Mouse (Mus musculus) limb, embryonic 12.5 days (tissue): Measurements from ENCODE around the gene Zcchc8. TPM values are rescaled to one million over a fixed set of nuclear protein-coding genes. Genes with fewer than 3 reads are reported as not detected.
"Not testable (repeated sequence)": the region's sequence is repeated elsewhere in the genome, so short reads cannot be mapped to it uniquely, and the experiment has no call there.

Experiments
- ATAC-seq: fragments of 200-750 bp; cut with Nextera tagmentation; 2 replicates; pipeline ENCODE4 v1.8.0; 2017; ENCODE audit warnings: low read depth, moderate TSS enrichment; ENCODE audit not compliant: insufficient number of reproducible peaks, insufficient read depth, low FRiP score, low TSS enrichment
- H3K27ac ChIP-seq: fragments of 300-500 bp; sonication (generic); 2 replicates; pipeline ENCODE4 v1.5.1; 2016; ENCODE audit warnings: mild to moderate bottlenecking, moderate library complexity
- H3K27me3 ChIP-seq: fragments of 300-500 bp; sonication (generic); 2 replicates; pipeline ENCODE4 v1.6.1; 2016; ENCODE audit warnings: mild to moderate bottlenecking, moderate library complexity
- H3K36me3 ChIP-seq: fragments of 300-500 bp; sonication (generic); 2 replicates; pipeline ENCODE4 v1.6.1; 2016; ENCODE audit warnings: mild to moderate bottlenecking, moderate library complexity
- H3K4me1 ChIP-seq: fragments of 300-500 bp; sonication (generic); replicated peaks from 2 replicates; pipeline ENCODE4 v1.6.1; 2016
- H3K4me2 ChIP-seq: fragments of 300-500 bp; sonication (generic); 2 replicates; pipeline ENCODE4 v1.6.1; 2016; ENCODE audit warnings: mild to moderate bottlenecking, moderate library complexity
- H3K4me3 ChIP-seq: fragments of 300-500 bp; sonication (generic); replicated peaks from 2 replicates; pipeline ENCODE4 v1.5.1; 2016; ENCODE audit warnings: mild to moderate bottlenecking
- H3K9ac ChIP-seq: fragments of 300-500 bp; sonication (generic); replicated peaks from 2 replicates; pipeline ENCODE4 v1.6.1; 2016; ENCODE audit warnings: mild to moderate bottlenecking, moderate library complexity
- H3K9me3 ChIP-seq: fragments of 300-500 bp; sonication (generic); 2 replicates; pipeline ENCODE4 v1.6.1; 2016; ENCODE audit warnings: mild to moderate bottlenecking, moderate library complexity
- WGBS: fragments of 180-500 bp; shearing (Covaris S2); methylation state at CpG from one replicate; pipeline ENCODE4 v1.1.7; 2016; 5-methylcytosine and 5-hydroxymethylcytosine counted together
- polyA plus RNA-seq: library from polyadenylated mRNA; unstranded; fragments of >200 nt; fragmentation: Nextera tagmentation; extraction: Ambion mirVana; gene quantifications from 2 replicates; pipeline ENCODE4 v1.2.1, GENCODE M21; 2016

Zcchc8 gene
- 104 and 105 TPM in 2 replicates for polyA plus RNA-seq

DNA sequence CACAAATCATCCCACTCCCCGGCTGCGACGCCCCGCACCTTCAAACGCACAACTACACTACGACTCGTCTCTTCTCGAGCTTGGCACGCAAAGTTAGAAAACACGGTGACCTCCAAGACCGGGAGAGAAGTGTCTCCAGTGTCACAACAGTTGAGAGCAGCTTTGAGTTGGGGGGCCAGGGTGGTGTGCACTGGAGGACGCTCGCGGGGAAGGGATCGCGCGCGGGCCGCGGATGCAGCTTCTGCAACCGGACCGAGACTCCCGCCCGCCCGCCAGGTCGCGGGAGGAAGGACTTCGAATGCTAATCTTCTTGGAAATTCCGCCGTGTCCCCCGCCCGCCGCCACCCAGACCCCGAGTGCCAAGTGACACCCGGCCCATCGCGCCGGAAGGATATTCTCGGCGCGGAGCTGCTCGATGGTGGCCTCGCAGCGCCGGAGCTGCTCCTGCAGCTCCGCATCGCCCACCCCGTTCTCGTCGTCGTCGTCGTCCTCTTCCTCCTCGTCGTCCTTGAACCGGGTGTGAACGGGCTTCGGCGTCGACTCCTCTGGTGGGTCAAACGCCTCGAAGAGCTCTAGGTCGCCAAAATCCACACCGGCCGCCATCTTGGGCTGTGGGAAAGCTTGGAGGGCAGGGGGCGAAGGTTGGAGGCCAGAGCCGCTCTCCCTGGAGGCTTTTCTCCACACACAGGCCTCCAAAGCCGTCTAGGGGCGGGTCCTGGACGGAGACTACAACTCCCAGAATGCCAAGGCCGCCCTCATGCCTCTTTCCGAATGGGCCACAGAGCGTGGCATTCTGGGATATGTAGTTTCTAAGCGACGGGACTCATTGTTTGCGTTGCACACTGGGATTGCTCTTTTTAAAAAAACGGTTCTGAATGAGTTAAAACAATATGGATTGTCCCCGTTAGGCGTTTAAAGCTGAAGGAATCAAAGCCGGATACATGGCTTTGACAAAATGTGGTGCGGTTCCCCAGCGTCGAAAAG lies at the start of gene Zcchc8:
TSS of gene Zcchc8 (minus strand) at position 773 of the 984 bp plus-strand sequence.
- Histone ChIP-seq H3K9ac (peak within 1 kb of the TSS; percentile 94), H3K4me3 (peak within 1 kb of the TSS; percentile 88), H3K4me1 (peaks cover 29% of the 10 kb centered on the region), H3K4me2 (peak within 1 kb of the TSS; percentile 69), H3K27ac (peak within 1 kb of the TSS; percentile 89), H3K27me3 (no peaks in the 10 kb centered on the region), H3K9me3 (no peaks in the 10 kb centered on the region), H3K36me3 (peaks cover 26% of the 10 kb centered on the region)
- ATAC-seq, result peak; percentile 100
- under 1% methylated on average over 83 of the region's 83 CpGs for WGBS

DNA sequence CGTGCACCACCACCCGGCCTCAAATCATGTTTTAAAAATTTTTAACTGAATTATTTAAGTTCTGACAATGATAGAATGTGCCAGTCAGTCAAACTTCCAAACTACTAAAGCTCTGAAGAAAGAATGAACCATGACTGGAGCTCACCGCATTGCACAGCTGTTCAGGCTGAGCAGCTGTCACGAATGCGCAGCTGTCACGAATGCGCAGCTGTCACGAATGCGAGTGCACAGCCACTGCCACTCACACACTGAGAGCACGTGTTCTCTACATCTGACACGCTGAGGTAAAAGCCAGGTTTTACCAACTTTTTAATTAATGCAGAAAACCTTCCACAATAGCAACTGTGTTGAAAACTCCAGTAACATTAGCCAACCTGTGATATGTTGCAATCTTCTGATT lies 45.6 kb upstream of the Zcchc8 start:
- peaks cover 85% of the 10 kb centered on the region for H3K36me3 ChIP-seq
- not testable (repeated sequence) for H3K4me1 ChIP-seq, H3K27me3 ChIP-seq, H3K27ac ChIP-seq, H3K9me3 ChIP-seq, H3K4me2 ChIP-seq, ATAC-seq, H3K4me3 ChIP-seq, H3K9ac ChIP-seq
- 91% methylated on average over 11 of the region's 11 CpGs for WGBS

DNA sequence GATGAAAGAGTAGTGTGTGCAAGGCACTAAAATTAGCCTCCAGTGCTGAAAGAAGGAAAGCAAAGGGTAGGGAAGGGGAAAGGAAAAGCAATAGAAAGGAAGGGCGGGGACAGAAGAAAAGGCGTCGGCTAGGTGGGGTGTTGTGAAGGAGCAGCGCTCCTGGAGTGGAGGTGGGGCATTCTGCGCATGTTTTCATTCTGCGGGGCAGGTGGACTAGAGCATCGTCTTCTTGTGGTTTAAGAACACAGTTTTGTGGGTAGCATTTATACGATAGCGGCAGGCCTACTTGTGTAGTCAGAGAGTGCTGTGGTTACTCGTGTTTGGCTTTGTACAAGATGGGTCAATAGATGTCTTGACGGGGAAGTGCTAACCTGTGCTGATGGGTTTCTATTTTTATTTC lies 44.6 kb upstream of the Zcchc8 start:
- no peak for ATAC-seq
- Histone ChIP-seq H3K9ac (no peak overlapping the region), H3K27ac (no peak overlapping the region), H3K4me1 (no peaks in the 10 kb centered on the region), H3K9me3 (no peaks in the 10 kb centered on the region), H3K4me3 (no peak overlapping the region), H3K27me3 (no peaks in the 10 kb centered on the region), H3K36me3 (peaks cover 84% of the 10 kb centered on the region), H3K4me2 (no peak overlapping the region)
- 96% methylated on average over 11 of the region's 11 CpGs for WGBS

DNA sequence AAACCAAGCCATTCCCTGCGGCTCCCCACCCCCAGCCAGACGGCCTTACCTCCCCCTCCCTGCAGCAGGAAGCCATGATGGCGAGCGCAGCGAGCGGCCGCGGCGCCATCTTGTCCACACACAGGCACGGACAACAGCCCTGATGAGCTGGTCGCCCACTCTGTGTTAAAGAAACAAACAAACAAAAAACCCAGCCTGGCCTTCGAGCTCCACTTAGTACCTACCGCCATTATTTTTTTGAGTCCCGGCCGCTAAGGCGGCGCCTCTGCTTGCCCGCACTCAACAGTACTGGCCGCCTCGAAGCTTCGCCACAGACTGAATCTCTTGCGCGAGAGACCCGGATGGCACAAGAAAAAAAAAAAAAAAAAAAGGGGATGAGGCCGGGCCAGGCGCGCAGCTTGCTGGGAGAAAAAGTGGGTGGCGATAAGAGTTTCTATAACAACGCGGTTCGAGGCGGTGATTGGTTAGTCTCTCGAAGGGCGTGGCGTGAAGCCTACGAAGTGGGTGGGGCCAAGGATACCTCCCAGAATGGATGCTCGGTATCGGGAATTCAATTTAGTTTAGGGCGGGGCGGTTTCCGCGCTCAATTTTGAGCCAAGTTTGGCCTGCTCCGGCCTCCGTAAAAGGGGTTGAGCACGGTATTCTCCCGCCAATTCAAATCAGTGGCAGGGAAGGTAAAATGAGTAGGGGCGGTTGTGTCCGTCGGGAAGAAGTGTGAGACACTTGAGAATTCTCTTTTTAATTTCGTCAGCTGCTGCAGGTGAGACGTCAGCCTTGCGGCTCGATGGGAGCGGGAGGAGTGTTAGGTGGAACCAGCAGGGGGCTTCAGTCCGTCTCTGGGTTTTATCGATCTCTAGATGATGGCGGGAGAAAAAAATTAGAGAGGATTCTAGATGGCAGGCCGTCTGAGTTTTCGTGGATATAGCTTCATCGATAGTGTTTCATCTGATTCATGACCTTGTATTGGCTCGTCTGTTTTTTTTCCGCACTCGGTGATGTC lies 28.5 kb upstream of the Zcchc8 start, which contains the start of the genes Rsrc2 and Kntc1:
TSS of gene Rsrc2 (minus strand) at position 350 of the 1,000 bp plus-strand sequence.
TSS of gene Kntc1 (plus strand) at position 652 of the 1,000 bp plus-strand sequence.
- Histone ChIP-seq H3K36me3 (peaks cover 28% of the 10 kb centered on the region), H3K4me3 (peak within 1 kb of the TSS; percentile 76), H3K9me3 (no peaks in the 10 kb centered on the region), H3K4me2 (peak within 1 kb of the TSS; percentile 76), H3K4me1 (peaks cover 30% of the 10 kb centered on the region), H3K27me3 (no peaks in the 10 kb centered on the region), H3K9ac (peak within 1 kb of the TSS; percentile 85), H3K27ac (peak within 1 kb of the TSS; percentile 99)
- ATAC-seq, result peak; percentile 95
- under 1% methylated on average over 63 of the region's 63 CpGs for WGBS

DNA sequence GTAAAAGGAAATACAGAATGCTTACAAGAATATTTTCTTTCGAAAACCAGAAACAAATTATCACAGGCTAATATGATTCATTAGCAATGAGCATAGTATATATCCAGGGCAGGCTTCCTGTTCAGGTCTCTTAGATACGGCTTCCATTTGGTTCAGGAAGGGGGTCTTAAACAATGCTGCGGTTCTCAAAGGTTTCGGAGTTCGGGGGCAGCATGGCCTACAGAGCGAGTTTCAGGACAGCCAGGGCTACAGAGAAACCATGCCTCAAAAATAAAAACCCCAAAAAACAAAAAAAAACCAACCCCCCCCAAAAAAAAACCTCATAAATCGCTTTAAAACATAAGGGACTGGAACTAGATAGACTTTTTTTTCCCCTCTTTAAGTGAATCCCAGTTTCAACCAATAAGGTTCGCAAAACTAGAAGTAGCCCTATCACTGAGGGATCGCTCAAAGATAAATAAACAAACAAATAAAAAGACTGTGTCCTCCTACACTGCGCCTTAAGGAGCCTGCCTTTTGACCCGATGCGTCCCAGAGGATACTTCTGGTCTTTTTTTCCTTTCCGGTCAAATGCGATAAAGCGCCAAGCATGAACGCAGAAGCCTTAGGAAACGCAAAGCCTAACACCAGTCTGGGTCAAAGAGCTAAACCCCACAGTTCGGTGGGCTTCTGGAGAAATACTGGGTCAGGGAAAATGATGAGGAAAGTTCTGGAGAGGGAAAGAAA lies 27.6 kb upstream of the Zcchc8 start:
- WGBS, result under 1% methylated on average over 18 of the region's 18 CpGs
- ATAC-seq, result peak; percentile 2; the same call in 1 of the 2 replicates
- Histone ChIP-seq H3K9ac (peak overlapping the region; percentile 85), H3K27me3 (no peaks in the 10 kb centered on the region), H3K4me1 (peaks cover 30% of the 10 kb centered on the region), H3K4me3 (peak overlapping the region; percentile 76), H3K4me2 (peak overlapping the region; percentile 76), H3K36me3 (peaks cover 28% of the 10 kb centered on the region), H3K27ac (peak overlapping the region; percentile 99), H3K9me3 (no peaks in the 10 kb centered on the region)

DNA sequence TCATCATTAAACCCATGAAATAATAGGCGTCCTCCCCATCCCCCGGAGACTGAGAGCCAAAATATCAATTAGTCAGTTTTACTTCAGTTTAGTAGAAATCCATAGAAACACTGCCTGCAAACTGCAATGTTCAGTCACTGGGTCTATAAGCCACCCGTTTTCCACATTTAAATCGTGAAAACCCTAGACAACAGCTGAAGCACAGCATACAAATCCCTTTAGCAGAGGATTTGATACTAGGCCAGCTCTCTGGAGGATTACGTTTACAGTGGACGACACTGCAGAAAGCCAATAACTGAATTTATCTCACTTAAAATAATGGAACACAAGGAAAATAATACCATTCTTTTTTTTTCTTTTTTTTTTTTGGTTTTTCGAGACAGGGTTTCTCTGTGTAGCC lies 26.7 kb upstream of the Zcchc8 start:
- H3K27ac ChIP-seq, result no peak overlapping the region
- peak overlapping the region; percentile 76 for H3K4me3 ChIP-seq
- H3K4me2 ChIP-seq, result peak overlapping the region; percentile 76
- no peaks in the 10 kb centered on the region for H3K27me3 ChIP-seq
- peaks cover 32% of the 10 kb centered on the region for H3K36me3 ChIP-seq
- ATAC-seq, result no peak
- peak overlapping the region; percentile 85 for H3K9ac ChIP-seq
- H3K4me1 ChIP-seq, result peaks cover 30% of the 10 kb centered on the region
- H3K9me3 ChIP-seq, result no peaks in the 10 kb centered on the region
- 41% methylated on average over 7 of the region's 7 CpGs for WGBS

DNA sequence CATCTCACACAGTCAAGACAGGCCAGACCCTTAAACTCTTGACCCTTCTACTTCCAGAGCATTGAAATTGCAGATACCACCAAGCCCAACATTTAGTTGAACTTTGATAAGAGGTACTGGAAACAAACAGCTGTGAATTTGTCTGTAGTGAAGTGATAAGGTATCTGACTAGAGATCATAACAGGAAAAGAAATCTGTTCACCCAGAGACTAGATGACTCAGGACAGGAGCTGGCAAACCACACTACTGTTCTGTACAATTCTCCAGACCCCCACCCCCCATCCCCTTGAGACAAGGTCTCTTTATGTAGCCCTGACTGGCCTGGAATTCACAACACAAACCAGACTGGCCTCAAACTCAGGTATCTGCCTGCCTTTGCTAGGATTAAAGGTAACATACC lies 25.4 kb upstream of the Zcchc8 start:
- ATAC-seq, result no peak
- H3K4me2 ChIP-seq, result peak overlapping the region; percentile 76
- H3K4me1 ChIP-seq, result peaks cover 30% of the 10 kb centered on the region
- peak overlapping the region; percentile 76; the same call in 1 of the 2 replicates for H3K4me3 ChIP-seq
- H3K9me3 ChIP-seq, result no peaks in the 10 kb centered on the region
- H3K9ac ChIP-seq, result peak overlapping the region; percentile 27; the same call in 1 of the 2 replicates
- no peak overlapping the region for H3K27ac ChIP-seq
- H3K27me3 ChIP-seq, result no peaks in the 10 kb centered on the region
- H3K36me3 ChIP-seq, result peaks cover 29% of the 10 kb centered on the region

DNA sequence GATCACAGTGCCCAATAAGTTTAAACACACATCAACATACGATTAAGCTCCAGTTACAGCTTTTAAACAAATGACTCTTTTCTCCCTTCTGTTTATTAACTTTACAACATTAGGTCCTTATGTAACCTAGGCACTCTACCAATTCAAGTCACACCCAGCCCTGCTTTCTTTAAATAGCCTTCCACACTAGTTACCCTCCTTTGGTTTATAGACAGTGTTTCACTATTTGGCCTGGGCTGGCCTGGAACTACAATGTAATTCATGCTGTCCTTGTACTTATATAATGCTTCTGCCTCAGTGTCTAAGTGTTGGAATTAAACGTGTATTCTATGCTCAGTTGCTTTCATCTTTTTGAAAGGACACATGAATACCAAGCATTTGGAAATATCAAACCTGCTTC lies 23.5 kb upstream of the Zcchc8 start:
- WGBS, result 84% methylated on average over 2 of the region's 2 CpGs
- no peaks in the 10 kb centered on the region for H3K9me3 ChIP-seq
- no peaks in the 10 kb centered on the region for H3K27me3 ChIP-seq
- H3K27ac ChIP-seq, result no peak overlapping the region
- no peak overlapping the region for H3K4me3 ChIP-seq
- H3K9ac ChIP-seq, result no peak overlapping the region
- no peak overlapping the region for H3K4me2 ChIP-seq
- peaks cover 47% of the 10 kb centered on the region for H3K36me3 ChIP-seq
- ATAC-seq, result no peak
- H3K4me1 ChIP-seq, result peaks cover 21% of the 10 kb centered on the region

DNA sequence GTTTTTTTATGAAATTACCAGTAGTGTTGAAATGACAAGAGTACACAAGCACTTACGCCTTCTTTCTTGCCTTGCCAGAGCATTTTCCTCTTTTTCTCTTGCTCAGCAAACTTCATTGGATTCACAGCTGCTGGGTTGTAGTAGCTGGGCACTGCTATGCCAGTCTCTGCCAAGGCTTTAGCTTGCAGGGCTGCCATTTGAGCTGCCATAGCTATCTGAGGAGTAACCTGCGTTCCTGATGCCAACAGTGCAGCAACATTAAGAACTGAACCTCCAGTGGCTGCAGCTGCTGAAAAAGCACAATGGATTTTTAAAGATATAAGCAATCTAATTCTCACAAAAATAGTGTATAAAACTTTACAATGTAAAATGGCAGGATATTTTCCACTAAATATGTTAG lies 10.1 kb upstream of the Zcchc8 start:
- no peak overlapping the region for H3K27ac ChIP-seq
- WGBS, result 91% methylated on average over 2 of the region's 2 CpGs
- H3K9ac ChIP-seq, result no peak overlapping the region
- no peak overlapping the region for H3K4me2 ChIP-seq
- no peak for ATAC-seq
- H3K36me3 ChIP-seq, result peaks cover 83% of the 10 kb centered on the region
- no peaks in the 10 kb centered on the region for H3K4me1 ChIP-seq
- no peaks in the 10 kb centered on the region for H3K27me3 ChIP-seq
- H3K4me3 ChIP-seq, result no peak overlapping the region
- no peaks in the 10 kb centered on the region for H3K9me3 ChIP-seq

DNA sequence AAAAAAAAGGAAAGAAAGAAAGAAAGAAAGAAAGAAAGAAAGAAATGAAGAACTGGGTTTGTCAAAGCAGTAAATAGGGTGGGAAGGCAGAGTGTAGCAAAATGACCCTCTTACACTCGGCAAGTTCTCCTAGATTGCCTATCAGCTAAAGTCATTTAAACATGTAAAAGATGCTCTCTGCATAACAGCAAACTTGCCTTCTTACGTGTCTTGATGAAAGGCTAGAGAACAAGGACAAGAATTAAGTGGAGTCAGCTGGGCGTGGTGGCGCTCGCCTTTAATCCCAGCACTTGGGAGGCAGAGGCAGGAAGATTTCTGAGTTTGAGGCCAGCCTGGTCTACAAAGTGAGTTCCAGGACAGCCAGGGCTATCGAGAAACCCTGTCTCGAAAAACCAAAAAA lies 2.9 kb upstream of the Zcchc8 start:
- not testable (repeated sequence) for H3K9me3 ChIP-seq, H3K4me2 ChIP-seq, H3K27me3 ChIP-seq, H3K9ac ChIP-seq, ATAC-seq, H3K27ac ChIP-seq, H3K4me3 ChIP-seq
- WGBS, result 82% methylated on average over 7 of the region's 7 CpGs
- Histone ChIP-seq H3K36me3 (peaks cover 17% of the 10 kb centered on the region), H3K4me1 (peaks cover 11% of the 10 kb centered on the region)
